Mouse (Mus musculus): ENCODE data around the gene Fkbp15. TPM values are rescaled to one million over a fixed set of nuclear protein-coding genes. Genes with fewer than 3 reads are reported as not detected.

Gene Fkbp15
- total and polyA plus RNA-seq, 3 experiments, result 14.7 to 19.6 (median 16.6) TPM

- TF ChIP-seq POLR2A (IDR thresholded peaks at IDR 0.05; ENCODE audit: insufficient read depth, low read depth, low read length), result no peak
- no peak for TF ChIP-seq EP300 (IDR thresholded peaks at IDR 0.05; ENCODE audit: insufficient read depth, low read depth, low read length)
- TF ChIP-seq CTCF (IDR thresholded peaks at IDR 0.05), result no peak
- no peaks in the 10 kb centered on the region for H3K27me3 ChIP-seq (ENCODE audit: control insufficient read depth, insufficient read depth, low read length)
- H3K27ac ChIP-seq, result no peak overlapping the region
- H3K79me2 ChIP-seq (replicated peaks; ENCODE audit: control insufficient read depth, insufficient read depth, low read length), result no peaks in the 10 kb centered on the region; the same call in 1 of the 2 replicates
- peaks cover 3% of the 10 kb centered on the region for H3K36me3 ChIP-seq (ENCODE audit: control insufficient read depth, insufficient read depth, low read length)
- no peak overlapping the region for H3K9ac ChIP-seq (ENCODE audit: low read depth, low read length)
- H3K4me3 ChIP-seq, result no peak overlapping the region
- WGBS, result 72% methylated on average over 8 of the region's 8 CpGs
- H3K4me1 ChIP-seq (ENCODE audit: control insufficient read depth, insufficient read depth, low read length), result peaks cover 17% of the 10 kb centered on the region
- peak in 1 of 2 experiments; percentile 1 for DNase-seq
- intact Hi-C loops (cut with DNase I), result no loop called here
Measured at GRCm38 (mm10) chr4:62292461-62293180, 67.7 kb downstream of the Fkbp15 start.

- intact Hi-C loops (cut with DNase I), result no loop called here
- Histone ChIP-seq H3K4me1 (ENCODE audit: control insufficient read depth, insufficient read depth, low read length) (peaks cover 21% of the 10 kb centered on the region), H3K27ac (no peak overlapping the region), H3K4me3 (no peak overlapping the region), H3K79me2 (replicated peaks; ENCODE audit: control insufficient read depth, insufficient read depth, low read length) (no peaks in the 10 kb centered on the region; the same call in 1 of the 2 replicates), H3K27me3 (ENCODE audit: control insufficient read depth, insufficient read depth, low read length) (no peaks in the 10 kb centered on the region), H3K9ac (ENCODE audit: low read depth, low read length) (no peak overlapping the region), H3K36me3 (ENCODE audit: control insufficient read depth, insufficient read depth, low read length) (peaks cover 3% of the 10 kb centered on the region)
- 88% methylated on average over 9 of the region's 9 CpGs for WGBS
- TF ChIP-seq CTCF (IDR thresholded peaks at IDR 0.05), result no peak
- TF ChIP-seq EP300 (IDR thresholded peaks at IDR 0.05; ENCODE audit: insufficient read depth, low read depth, low read length), result no peak
- no peak for TF ChIP-seq POLR2A (IDR thresholded peaks at IDR 0.05; ENCODE audit: insufficient read depth, low read depth, low read length)
- DNase-seq, result peak in 1 of 2 experiments; percentile 2
Measured at GRCm38 (mm10) chr4:62290816-62291505, 69.4 kb downstream of the Fkbp15 start.

- no peaks in the 10 kb centered on the region; the same call in 1 of the 2 replicates for H3K36me3 ChIP-seq (ENCODE audit: control insufficient read depth, insufficient read depth, low read length)
- H3K27ac ChIP-seq, result no peak overlapping the region
- DNase-seq, result peak; percentile 17 to 34
- H3K4me1 ChIP-seq (ENCODE audit: control insufficient read depth, insufficient read depth, low read length), result peaks cover 21% of the 10 kb centered on the region
- no peak overlapping the region for H3K9ac ChIP-seq (ENCODE audit: low read depth, low read length)
- H3K4me3 ChIP-seq, result no peak overlapping the region
- no peak for TF ChIP-seq CTCF (IDR thresholded peaks at IDR 0.05)
- TF ChIP-seq POLR2A (IDR thresholded peaks at IDR 0.05; ENCODE audit: insufficient read depth, low read depth, low read length), result no peak
- TF ChIP-seq EP300 (IDR thresholded peaks at IDR 0.05; ENCODE audit: insufficient read depth, low read depth, low read length), result no peak
- intact Hi-C loops (cut with DNase I), result loop anchor here (5.0 kb wide), 3 partner anchors 82 to 228 kb away; partner anchors contain the start of genes Alad, Cdc26 and Prpf4
- H3K79me2 ChIP-seq (replicated peaks; ENCODE audit: control insufficient read depth, insufficient read depth, low read length), result no peaks in the 10 kb centered on the region; the same call in 1 of the 2 replicates
- WGBS, result 58% methylated on average over 7 of the region's 7 CpGs
- no peaks in the 10 kb centered on the region for H3K27me3 ChIP-seq (ENCODE audit: control insufficient read depth, insufficient read depth, low read length)
Measured at GRCm38 (mm10) chr4:62289226-62289625, 71.1 kb downstream of the Fkbp15 start.

- Histone ChIP-seq H3K27ac (peak overlapping the region; percentile 90), H3K9ac (ENCODE audit: low read depth, low read length) (peak overlapping the region; percentile 60), H3K79me2 (replicated peaks; ENCODE audit: control insufficient read depth, insufficient read depth, low read length) (no peaks in the 10 kb centered on the region; the same call in 1 of the 2 replicates), H3K4me1 (ENCODE audit: control insufficient read depth, insufficient read depth, low read length) (peaks cover 21% of the 10 kb centered on the region), H3K36me3 (ENCODE audit: control insufficient read depth, insufficient read depth, low read length) (no peaks in the 10 kb centered on the region), H3K4me3 (peak overlapping the region; percentile 68), H3K27me3 (ENCODE audit: control insufficient read depth, insufficient read depth, low read length) (no peaks in the 10 kb centered on the region)
- WGBS, result under 1% methylated on average over 12 of the region's 12 CpGs
- no peak for TF ChIP-seq CTCF (IDR thresholded peaks at IDR 0.05)
- TF ChIP-seq POLR2A (IDR thresholded peaks at IDR 0.05; ENCODE audit: insufficient read depth, low read depth, low read length), result 0 out of 2 replicates have a peak, but pooled peaks have one; percentile 20
- intact Hi-C loops (cut with DNase I), result loop anchor here (5.0 kb wide), 3 partner anchors 80 to 230 kb away; partner anchors contain the start of genes Alad, Cdc26 and Prpf4
- peak; percentile 30 to 40 for DNase-seq
Measured at GRCm38 (mm10) chr4:62286992-62287900, 73.1 kb downstream of the Fkbp15 start.

GRCm38 (mm10) chr4:62286257-62286991, 73.9 kb downstream of the Fkbp15 start:
- Histone ChIP-seq H3K4me3 (peak overlapping the region; percentile 68), H3K27ac (peak overlapping the region; percentile 90), H3K4me1 (ENCODE audit: control insufficient read depth, insufficient read depth, low read length) (peaks cover 20% of the 10 kb centered on the region), H3K9ac (ENCODE audit: low read depth, low read length) (peak overlapping the region; percentile 90), H3K36me3 (ENCODE audit: control insufficient read depth, insufficient read depth, low read length) (no peaks in the 10 kb centered on the region), H3K27me3 (ENCODE audit: control insufficient read depth, insufficient read depth, low read length) (no peaks in the 10 kb centered on the region), H3K79me2 (replicated peaks; ENCODE audit: control insufficient read depth, insufficient read depth, low read length) (no peaks in the 10 kb centered on the region; the same call in 1 of the 2 replicates)
- DNase-seq, result peak; percentile 87 to 88
- intact Hi-C loops (cut with DNase I), result loop anchor here (5.0 kb wide), 3 partner anchors 79 to 231 kb away; partner anchors contain the start of genes Alad, Cdc26 and Prpf4
- TF ChIP-seq POLR2A (IDR thresholded peaks at IDR 0.05; ENCODE audit: insufficient read depth, low read depth, low read length) (peak; percentile 87), EP300 (IDR thresholded peaks at IDR 0.05; ENCODE audit: insufficient read depth, low read depth, low read length) (no peak), CTCF (IDR thresholded peaks at IDR 0.05) (peak; percentile 40)
- under 1% methylated on average over 55 of the region's 55 CpGs for WGBS
